Mouse (Mus musculus): ENCODE results near the gene Cbx2.

The Cbx2 gene

DNA sequence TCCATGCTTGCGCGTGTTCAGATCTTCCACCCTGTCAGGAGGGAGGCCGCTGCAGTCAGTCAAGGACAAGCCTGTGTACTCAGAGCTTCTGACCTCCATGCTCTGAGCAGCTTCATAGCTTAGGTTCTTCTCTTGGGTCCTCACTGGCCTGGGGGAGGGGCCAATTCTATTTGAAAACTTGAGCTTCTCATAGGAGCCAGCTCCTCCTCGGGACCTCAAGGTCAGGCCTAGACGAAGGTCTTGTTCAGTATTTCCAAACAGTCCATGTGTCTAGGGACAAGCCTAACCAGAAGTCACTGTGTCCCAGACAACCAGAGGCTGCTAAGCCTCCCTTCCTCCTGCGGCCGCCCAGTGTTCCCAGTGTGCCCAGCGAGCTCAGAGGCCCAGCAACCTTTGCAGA, 44.1 kb downstream of the Cbx2 start:
- no peak for DNase-seq

DNA sequence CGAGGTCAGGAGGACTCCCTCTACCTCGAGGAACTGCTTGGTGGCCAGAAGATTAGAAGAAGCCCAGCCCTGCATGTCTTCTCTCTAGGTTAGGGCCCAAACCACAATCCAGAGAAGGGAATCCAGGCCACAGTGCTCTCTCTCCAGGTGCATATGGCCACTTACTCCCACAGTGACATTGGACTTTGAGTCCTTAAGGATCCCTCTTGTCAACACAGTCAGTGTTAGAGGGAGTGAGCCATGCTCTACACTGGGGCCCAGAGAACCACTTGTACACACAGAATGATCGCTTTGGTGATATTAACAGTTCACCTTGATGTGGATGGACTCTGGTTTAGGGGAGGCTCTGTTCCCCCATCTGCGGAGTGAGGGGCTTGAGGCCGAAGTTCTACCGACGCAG, 49.5 kb downstream of the Cbx2 start:
- no peak for DNase-seq

- DNase-seq = peak; percentile 61
These were observed 50.2 kb downstream of the Cbx2 start for GRCm38 (mm10) chr11:119072986-119073385.

- no peak for DNase-seq
These were observed 51.2 kb downstream of the Cbx2 start for GRCm38 (mm10) chr11:119073876-119074433.

DNA sequence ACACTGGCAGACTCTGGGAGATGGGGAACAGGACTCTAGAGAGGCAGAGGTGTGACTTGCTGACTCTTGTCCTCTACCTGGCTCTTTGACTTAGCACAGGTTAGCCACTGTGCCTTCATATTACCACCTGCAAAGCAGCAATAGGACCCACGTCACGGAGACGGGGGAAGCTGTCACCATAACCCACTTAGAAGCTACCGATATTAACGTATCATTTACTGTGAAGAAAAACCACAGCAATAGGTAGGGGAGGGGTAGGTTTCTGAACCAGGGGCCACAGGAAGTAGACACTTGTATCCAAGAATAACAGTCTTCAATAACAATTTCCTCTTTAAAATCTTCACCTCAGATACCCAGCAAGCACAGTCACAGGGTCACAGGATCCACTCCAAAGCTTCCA, 53.0 kb downstream of the Cbx2 start:
- DNase-seq = no peak

DNA sequence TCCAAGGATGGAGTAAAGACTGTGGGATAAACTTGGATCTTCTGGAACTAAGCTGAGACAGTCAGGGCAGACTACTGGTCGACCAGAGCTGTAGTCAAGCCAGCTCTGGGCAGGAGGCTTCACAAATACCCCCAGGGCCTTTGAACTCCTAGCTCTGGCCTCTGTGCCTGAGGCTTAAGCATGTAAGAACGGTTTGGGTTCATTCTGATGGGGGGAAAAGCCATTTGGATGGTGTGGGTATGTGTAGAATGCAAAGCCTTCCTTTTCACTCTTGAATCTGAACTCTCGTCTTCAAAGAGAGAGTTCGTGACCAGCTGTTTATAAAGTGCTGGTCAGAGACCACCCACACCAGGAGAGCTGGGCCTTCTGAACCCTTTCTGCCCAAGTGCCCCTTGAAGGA, 55.0 kb downstream of the Cbx2 start:
- no peak for DNase-seq

DNA sequence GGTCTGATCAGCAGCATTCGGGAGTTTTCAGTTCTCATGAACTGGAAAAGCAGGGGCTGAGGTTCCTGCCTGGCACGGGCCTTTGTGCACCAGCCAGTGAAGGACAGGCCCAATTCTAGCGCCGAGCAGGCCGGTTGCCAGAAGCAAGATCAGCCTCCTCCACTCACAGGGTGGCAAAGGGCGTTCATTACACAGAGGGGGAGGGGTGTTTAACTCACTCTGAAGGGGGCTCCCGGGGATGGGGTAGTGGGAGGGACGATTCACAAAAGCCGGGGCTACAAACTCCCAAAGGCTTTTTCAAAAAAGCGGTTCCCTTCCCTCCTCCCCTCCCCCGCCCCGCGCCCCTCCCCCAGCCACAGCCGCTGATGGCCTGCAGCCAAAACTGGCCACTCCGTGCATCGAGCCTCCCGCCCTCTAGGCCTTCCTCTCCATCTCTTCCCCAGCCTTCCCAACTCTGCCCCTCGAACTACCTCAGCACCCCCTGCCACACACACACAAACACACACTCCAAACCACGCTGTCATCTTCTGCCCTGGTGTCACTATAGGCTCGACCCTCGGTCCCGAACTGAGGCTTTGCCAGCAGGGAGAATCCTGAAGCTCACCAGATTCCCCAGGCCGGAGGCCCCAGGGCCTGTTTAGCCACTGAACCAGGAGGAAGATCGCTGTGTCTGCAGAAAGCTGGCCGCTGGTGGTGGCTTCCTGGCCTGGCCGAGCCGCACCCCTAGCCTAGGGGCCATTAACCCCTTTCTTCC, 56.1 kb downstream of the Cbx2 start:
- peak; percentile 79 to 82 for DNase-seq

DNA sequence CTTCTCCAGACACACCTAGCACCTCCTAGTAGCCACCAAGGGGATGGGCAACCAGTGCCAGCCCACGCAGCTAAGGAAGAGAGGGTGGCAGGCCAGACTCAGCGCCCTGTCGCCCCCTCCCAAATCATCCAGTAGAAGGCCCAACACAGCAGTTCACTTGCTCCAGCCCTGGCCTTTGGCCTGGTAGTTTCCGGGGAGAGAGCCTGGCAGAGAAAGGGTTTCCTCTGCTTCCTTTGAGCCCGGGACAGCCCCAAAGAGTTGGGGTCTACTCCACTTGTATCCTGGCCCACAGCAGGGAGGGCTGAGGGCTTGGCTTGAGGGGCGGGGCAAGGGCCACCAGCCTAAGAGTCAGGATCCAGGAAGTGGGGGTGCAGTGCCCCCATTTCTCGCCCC, 56.7 kb downstream of the Cbx2 start:
- DNase-seq = no peak

GRCm38 (mm10) chr11:119080461-119081147, 57.8 kb downstream of the Cbx2 start:
- DNase-seq = no peak
